Mouse (Mus musculus) B cell, adult 62 days (primary cell): ENCODE measurements around the gene Gpatch2. TPM values are rescaled to one million over a fixed set of nuclear protein-coding genes. Genes with fewer than 3 reads are reported as not detected.

Source experiments
- total RNA-seq: library from RNA; stranded (reverse); gene quantifications from 4 replicates; pipeline ENCODE4 v1.2.4, GENCODE M21; 2023

The Gpatch2 gene
- total RNA-seq: 25.4 to 32.5 TPM (median 27.4 TPM) in 4 replicates

DNA sequence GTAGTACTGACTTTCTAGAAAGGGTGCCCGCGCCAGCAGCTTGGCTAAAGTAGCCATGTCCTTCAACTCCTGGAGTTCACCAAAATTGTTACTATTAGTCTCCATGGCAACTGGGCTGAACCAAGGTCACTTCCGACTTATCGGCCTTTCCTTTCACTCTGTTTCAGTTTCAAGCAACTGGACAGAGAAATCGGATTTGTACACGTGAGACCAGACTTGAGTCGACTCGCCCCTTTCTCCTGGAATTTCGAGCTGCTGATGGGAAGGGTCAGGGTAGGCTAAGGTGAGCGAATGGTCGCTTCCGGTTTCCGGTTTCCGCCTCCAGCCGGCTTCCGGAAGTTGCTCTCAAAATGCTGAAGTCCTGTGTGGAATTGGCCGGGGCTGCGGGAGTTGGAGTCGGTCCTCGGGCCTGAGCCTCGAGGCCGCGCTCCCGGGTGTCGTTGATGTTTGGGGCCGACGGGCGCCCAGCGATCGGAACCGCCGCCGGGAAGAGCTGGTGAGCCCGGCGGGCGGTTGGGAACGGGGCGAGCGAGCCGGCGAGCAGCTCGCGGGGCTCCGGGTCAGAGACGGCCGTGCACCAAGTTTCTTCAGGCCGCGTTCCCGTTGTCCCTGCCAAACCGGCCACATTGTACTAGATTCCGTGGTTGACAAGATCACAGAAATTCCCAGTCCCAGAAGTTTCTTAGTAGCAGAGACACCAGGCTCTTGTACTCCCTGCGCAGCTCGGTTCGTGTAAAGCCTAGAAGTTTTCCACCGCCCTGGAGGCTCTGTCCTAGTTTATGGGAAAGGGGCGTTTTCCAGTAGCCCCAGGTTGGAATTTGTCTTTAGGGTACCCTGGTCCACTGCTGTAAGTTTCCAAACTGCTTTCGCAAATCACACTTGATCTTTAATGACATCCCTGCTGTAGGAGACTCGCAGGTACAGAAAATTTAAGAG is at the start of gene Gpatch2, which contains the start of gene Spata17:
Gene Gpatch2, plus strand, starts transcription at position 328 of the 936 bp plus-strand sequence.
Gene Spata17, minus strand, starts transcription at position 285 of the 936 bp plus-strand sequence.

Other genes with a start within 250 kb of the Gpatch2 start
- not detected in 4 replicates for gene D1Pas1, start 248.1 kb upstream of the Gpatch2 start, total RNA-seq
- not detected in 4 replicates for gene Spata17, start within 50 bp of the Gpatch2 start, total RNA-seq